Mouse (Mus musculus) liver, embryonic 14.5 days (tissue): ENCODE measurements around the gene Id3. TPM values are rescaled to one million over a fixed set of nuclear protein-coding genes. Genes with fewer than 3 reads are reported as not detected.

ENCODE experiments used
- ATAC-seq: fragments of 200-750 bp; cut with Nextera tagmentation; 2 replicates; pipeline ENCODE4 v1.8.0; 2017; ENCODE audit warnings: moderate number of reproducible peaks, mild to moderate bottlenecking, moderate library complexity; ENCODE audit not compliant: insufficient read depth
- DNase-seq, 3 experiments: peaks; one replicate each; pipeline ENCODE4 v3.0.0-alpha.2; 2012 to 2013; ENCODE audit warnings: low read depth in 3 of 3, low spot score in 3 of 3
- H3K27ac ChIP-seq: fragments of 300-500 bp; sonication (generic); 2 replicates; pipeline ENCODE4 v1.5.1; 2014; ENCODE audit warnings: moderate library complexity, mild to moderate bottlenecking, control low read depth, inconsistent platforms
- H3K27me3 ChIP-seq: fragments of 300-500 bp; sonication (generic); 2 replicates; pipeline ENCODE4 v1.6.1; 2014; ENCODE audit warnings: mild to moderate bottlenecking, low read length, moderate library complexity; ENCODE audit not compliant: control insufficient read depth, insufficient read depth
- H3K36me3 ChIP-seq: fragments of 300-500 bp; sonication (generic); replicated peaks from 2 replicates; pipeline ENCODE4 v1.6.1; 2014; ENCODE audit warnings: low read depth; ENCODE audit not compliant: control insufficient read depth, insufficient read depth
- H3K4me1 ChIP-seq, 2 experiments: fragments of 200-500 bp in 1 of 2; fragments of 300-500 bp in 1 of 2; sonication (generic) in 1 of 2; replicated peaks; 2 replicates each; pipeline ENCODE4 v1.6.1; 2012 to 2014; ENCODE audit warnings: antibody characterized with exemption in 1 of 2, inconsistent platforms in 1 of 2, low read length in 1 of 2; ENCODE audit not compliant: control insufficient read depth in 2 of 2, insufficient read depth in 2 of 2
- H3K4me2 ChIP-seq: fragments of 300-500 bp; sonication (generic); 2 replicates; pipeline ENCODE4 v1.6.1; 2014; ENCODE audit warnings: low read depth, mild to moderate bottlenecking, control low read depth, moderate library complexity
- H3K4me3 ChIP-seq, 2 experiments: fragments of 200-500 bp in 1 of 2; fragments of 300-500 bp in 1 of 2; sonication (generic) in 1 of 2; 2 replicates each; pipeline ENCODE4 v1.5.1; 2012 to 2014; ENCODE audit warnings: low read depth in 2 of 2, low read length in 2 of 2, mild to moderate bottlenecking in 2 of 2, control low read depth in 1 of 2, inconsistent platforms in 1 of 2, moderate library complexity in 1 of 2; ENCODE audit not compliant: insufficient read depth in 1 of 2
- H3K9ac ChIP-seq: fragments of 300-500 bp; sonication (generic); replicated peaks from 2 replicates; pipeline ENCODE4 v1.6.1; 2014; ENCODE audit warnings: mild to moderate bottlenecking, control low read depth, moderate library complexity
- H3K9me3 ChIP-seq: fragments of 300-500 bp; sonication (generic); 2 replicates; pipeline ENCODE4 v1.6.1; 2016; ENCODE audit warnings: low read length, mixed read lengths; ENCODE audit not compliant: control insufficient read depth
- CTCF ChIP-seq: IDR thresholded peaks from 2 replicates; pipeline ENCODE4 v1.5.1; 2016; ENCODE audit warnings: antibody characterized with exemption, low read depth, control low read depth
- EP300 ChIP-seq: IDR thresholded peaks from 2 replicates; pipeline ENCODE4 v1.6.1; 2016; ENCODE audit warnings: antibody characterized with exemption, low read depth
- WGBS: fragments of 180-500 bp; shearing (Covaris S2); extraction: QIAGEN DNeasy Blood & Tissue Kit; methylation state at CpG from one replicate; pipeline ENCODE4 v1.1.7; 2014; ENCODE audit not compliant: insufficient replicate concordance; 5-methylcytosine and 5-hydroxymethylcytosine counted together
- polyA plus RNA-seq, 2 experiments: library from polyadenylated mRNA; depleted of rRNA in 1 of 2; stranded (reverse) in 1 of 2; unstranded in 1 of 2; fragments of >200 nt; fragmentation: Nextera tagmentation in 1 of 2; extraction: Ambion mirVana in 1 of 2; gene quantifications; 2 replicates each; pipeline versions ENCODE4 v1.2.1 to v1.2.3; 2012 to 2014

The Id3 gene
- polyA plus RNA-seq, 2 experiments: 23.0 to 33.8 TPM

DNA sequence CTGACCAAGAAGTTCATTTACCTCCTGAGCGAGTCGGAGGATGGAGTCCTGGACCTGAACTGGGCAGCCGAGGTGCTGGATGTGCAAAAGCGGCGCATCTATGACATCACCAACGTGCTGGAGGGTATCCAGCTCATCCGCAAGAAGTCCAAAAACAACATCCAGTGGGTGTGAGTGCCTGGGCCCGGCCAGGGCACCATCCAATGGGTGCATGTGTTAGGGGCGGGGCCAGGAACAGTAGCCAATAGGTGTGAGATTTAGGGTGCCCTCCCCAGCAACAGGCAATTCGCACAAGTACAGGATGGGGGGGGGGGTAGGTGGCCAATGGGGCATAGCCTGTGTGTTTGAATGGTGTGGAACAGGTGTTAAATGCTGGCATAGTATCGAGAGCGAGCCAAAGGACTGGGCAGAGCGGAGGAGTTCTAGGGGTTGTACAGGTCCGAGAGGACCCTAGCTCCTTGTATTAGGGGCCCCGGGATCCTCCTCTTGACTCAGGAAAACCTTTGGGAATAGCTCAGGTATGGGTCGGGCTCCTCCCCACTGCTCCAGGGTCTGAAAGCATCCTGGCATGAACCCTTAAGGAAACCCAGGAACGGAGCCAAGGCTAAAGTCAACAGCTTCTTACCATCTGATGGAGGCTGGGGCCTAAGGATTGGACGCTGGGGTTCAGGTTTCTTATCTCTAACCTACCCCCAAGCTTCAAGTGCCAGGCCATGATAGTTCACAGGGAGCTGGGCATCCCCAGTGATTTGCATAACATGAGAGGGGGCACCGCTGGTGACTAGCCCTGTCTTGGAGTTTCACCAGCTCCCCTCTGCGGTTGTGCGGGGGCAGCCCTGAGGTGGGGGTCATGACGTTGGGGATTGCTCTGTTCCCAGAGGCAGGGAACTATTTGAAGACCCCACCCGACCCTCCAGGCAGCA lies 37.4 kb downstream of the Id3 start:
- Histone ChIP-seq H3K27me3 (no peaks in the 10 kb centered on the region), H3K36me3 (peaks cover 86% of the 10 kb centered on the region), H3K9ac (peak overlapping the region; percentile 99), H3K4me2 (peak overlapping the region; percentile 97), H3K27ac (peak overlapping the region; percentile 96), H3K9me3 (no peaks in the 10 kb centered on the region), H3K4me1 (peaks cover 54 to 56% of the 10 kb centered on the region in 2 experiments), H3K4me3 (peak overlapping the region; percentile 28 to 68)
- 35% methylated on average over 23 of the region's 23 CpGs for WGBS
- TF ChIP-seq CTCF (no peak), EP300 (0 out of 2 replicates have a peak, but pooled peaks have one; percentile 30)
- ATAC-seq (peak; percentile 58), DNase-seq (peak in 2 of 3 experiments; percentile 80 to 82)

DNA sequence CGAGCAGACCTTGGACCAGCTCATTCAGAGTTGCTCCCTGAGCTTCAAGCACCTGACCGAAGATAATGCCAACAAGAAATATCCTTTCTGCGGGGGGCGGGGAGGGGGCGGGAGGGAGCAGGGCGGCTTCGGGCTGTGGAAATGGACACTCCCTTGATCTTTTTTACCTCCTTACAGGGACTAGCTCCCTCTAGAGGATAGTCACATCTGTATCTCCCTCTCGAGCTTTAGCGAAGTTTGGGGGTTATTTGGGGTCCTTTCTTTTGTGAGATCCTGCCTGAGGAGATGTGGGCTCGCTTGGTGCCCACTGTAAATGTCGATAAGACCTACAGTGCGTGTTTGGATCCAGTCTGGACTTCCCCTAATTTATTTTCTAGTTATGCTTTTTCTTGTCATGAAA lies 38.1 kb downstream of the Id3 start:
- peak overlapping the region; percentile 99; the same call in 1 of the 2 replicates for H3K9ac ChIP-seq
- no peaks in the 10 kb centered on the region for H3K27me3 ChIP-seq
- ATAC-seq: no peak
- H3K9me3 ChIP-seq: no peaks in the 10 kb centered on the region
- H3K36me3 ChIP-seq: peaks cover 86% of the 10 kb centered on the region
- no peak for DNase-seq
- H3K4me2 ChIP-seq: peak overlapping the region; percentile 97
- peak overlapping the region; percentile 96 for H3K27ac ChIP-seq
- peaks cover 48 to 56% of the 10 kb centered on the region in 2 experiments for H3K4me1 ChIP-seq
- H3K4me3 ChIP-seq: peak overlapping the region in 1 of 2 experiments; percentile 20; a peak in 2 of 4 replicates
- TF ChIP-seq CTCF: peak; percentile 46; the same call in 1 of the 2 replicates
- no peak for TF ChIP-seq EP300
- 28% methylated on average over 12 of the region's 12 CpGs for WGBS

DNA sequence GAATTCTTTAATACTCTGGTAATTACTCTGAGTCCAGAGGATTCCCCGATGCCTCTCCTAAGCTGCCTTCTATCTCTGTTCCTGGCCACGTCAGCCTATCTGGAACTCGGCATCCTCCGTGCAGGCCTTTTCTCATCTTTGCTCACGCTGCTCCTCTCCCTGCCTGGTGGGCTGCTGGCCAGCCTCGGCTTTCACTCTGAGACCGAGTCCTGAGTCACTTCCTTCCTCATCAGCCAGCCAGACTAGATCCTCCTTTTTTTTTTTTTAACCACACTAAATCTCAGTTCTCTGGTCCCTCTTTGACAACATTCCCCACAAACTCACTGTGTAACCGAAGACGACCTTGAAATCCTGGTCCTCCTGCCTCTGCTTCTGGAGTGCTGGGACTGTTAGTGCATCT lies 42.1 kb downstream of the Id3 start:
- DNase-seq: no peak
- H3K36me3 ChIP-seq: peaks cover 98% of the 10 kb centered on the region
- TF ChIP-seq EP300 (no peak), CTCF (no peak)
- 39% methylated on average over 9 of the region's 9 CpGs for WGBS
- H3K27ac ChIP-seq: peak overlapping the region; percentile 2
- H3K27me3 ChIP-seq: no peaks in the 10 kb centered on the region
- no peak for ATAC-seq
- H3K4me2 ChIP-seq: no peak overlapping the region; the same call in 1 of the 2 replicates
- peaks cover 33 to 45% of the 10 kb centered on the region in 2 experiments for H3K4me1 ChIP-seq
- no peak overlapping the region for H3K9ac ChIP-seq
- no peak overlapping the region for H3K4me3 ChIP-seq
- H3K9me3 ChIP-seq: no peaks in the 10 kb centered on the region

DNA sequence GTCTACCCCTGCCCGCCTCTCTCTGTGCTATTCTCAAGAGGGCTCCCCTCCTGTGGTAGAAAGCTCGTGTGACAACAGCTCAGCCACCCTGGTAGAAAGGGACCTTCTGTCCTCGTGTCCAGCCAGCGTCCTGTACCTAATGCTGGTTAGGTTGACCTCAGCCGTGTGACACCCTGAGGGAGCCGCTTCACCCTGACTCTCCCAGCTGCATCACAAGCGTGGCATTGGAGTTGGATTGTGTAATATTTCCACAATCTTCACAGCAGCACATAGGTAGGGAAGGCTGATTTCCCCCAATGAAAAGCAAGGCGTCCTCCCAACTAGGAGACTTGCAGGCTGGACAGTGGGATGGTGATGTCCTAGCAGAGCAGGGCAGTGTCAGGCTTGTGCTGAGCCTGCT lies 43.0 kb downstream of the Id3 start:
- Histone ChIP-seq H3K4me2 (peak overlapping the region; percentile 17; the same call in 1 of the 2 replicates), H3K4me3 (no peak overlapping the region), H3K27ac (peak overlapping the region; percentile 95), H3K4me1 (peaks cover 32 to 46% of the 10 kb centered on the region in 2 experiments), H3K9ac (no peak overlapping the region), H3K9me3 (no peaks in the 10 kb centered on the region), H3K36me3 (peaks cover 98% of the 10 kb centered on the region), H3K27me3 (no peaks in the 10 kb centered on the region)
- TF ChIP-seq CTCF (no peak), EP300 (no peak)
- 82% methylated on average over 8 of the region's 8 CpGs for WGBS
- DNase-seq: no peak
- no peak for ATAC-seq
